Mouse (Mus musculus) kidney, embryonic 16.5 days (tissue): Measurements from ENCODE around the gene Slc22a29. TPM values are rescaled to one million over a fixed set of nuclear protein-coding genes. Genes with fewer than 3 reads are reported as not detected.

Experiments
- polyA plus RNA-seq: library from polyadenylated mRNA; unstranded; fragments of >200 nt; fragmentation: Nextera tagmentation; extraction: Ambion mirVana; gene quantifications from 2 replicates; pipeline ENCODE4 v1.2.1, GENCODE M21; 2015

Slc22a29 gene
- polyA plus RNA-seq, 1 experiment from 2014 or later: 2.1 TPM

Other genes with a start within 250 kb of the Slc22a29 start
- 3.9 and 4.6 TPM in 2 replicates for gene Slc22a28, start 86.9 kb downstream of the Slc22a29 start, polyA plus RNA-seq
- 4.7 and 4.9 TPM in 2 replicates for gene Slc22a30, start 186.2 kb upstream of the Slc22a29 start, polyA plus RNA-seq